Mouse (Mus musculus) lung, adult 2 months (tissue): ENCODE measurements at regions not wholly inside any gene's neighbourhood (a gene's known extent, or its start where the extent isn't known, plus 50 kb on each side); places are given as distances from the start of the nearest gene placed in this dataset.
A peak's percentile ranks its signal among the peaks of the same experiment; 100 is the strongest.

Source experiments
- DNase-seq: peaks from one replicate; pipeline ENCODE4 v3.0.0; 2022
- H3K4me1 ChIP-seq: fragments of 200-500 bp; 2 replicates; pipeline ENCODE4 v1.6.1; 2011; ENCODE audit warnings: low read length; ENCODE audit not compliant: control insufficient read depth, insufficient read depth
- H3K4me3 ChIP-seq: fragments of 200-500 bp; replicated peaks from 2 replicates; pipeline ENCODE3; 2011; ENCODE audit warnings: low read depth, mild to moderate bottlenecking, control low read depth, low read length; ENCODE audit errors: extremely low read depth
- CTCF ChIP-seq: fragments of 200-500 bp; IDR thresholded peaks from 2 replicates; pipeline ENCODE4 v1.5.1; 2011; ENCODE audit warnings: mild to moderate bottlenecking, low read length, control low read depth; ENCODE audit not compliant: insufficient read depth
- POLR2A ChIP-seq: fragments of 200-500 bp; IDR thresholded peaks from 2 replicates; pipeline ENCODE4 v1.6.1; 2011; ENCODE audit warnings: low read depth, mild to moderate bottlenecking, control low read depth, low read length, borderline replicate concordance; ENCODE audit errors: extremely low read depth
- WGBS: fragments of 180-500 bp; shearing (Covaris S2); methylation state at CpG from one replicate; pipeline ENCODE4 v1.1.7; 2018; 5-methylcytosine and 5-hydroxymethylcytosine counted together

DNA sequence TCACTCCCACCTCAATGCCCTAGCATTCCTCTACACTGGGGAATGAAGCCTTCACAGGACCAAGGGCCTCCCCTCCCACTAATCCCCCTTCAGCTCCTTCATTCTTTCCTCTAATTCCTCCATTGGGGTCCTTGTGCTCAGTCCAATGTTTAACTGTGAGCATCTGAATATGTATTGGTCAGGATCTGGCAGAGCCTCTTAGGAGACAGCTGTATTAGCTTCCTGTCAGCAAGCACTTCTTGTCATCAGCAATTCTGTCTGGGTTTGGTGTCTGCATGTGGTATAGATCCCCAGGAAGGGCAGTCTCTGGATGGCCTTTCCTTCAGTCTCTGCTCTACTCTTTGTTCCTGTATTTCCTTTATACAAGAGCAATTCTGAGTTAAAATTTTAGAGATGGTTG, 426.8 kb upstream of the 2610001J05Rik start:
- H3K4me3 ChIP-seq, result no peak overlapping the region
- DNase-seq, result no peak
- no peaks in the 10 kb centered on the region for H3K4me1 ChIP-seq
- TF ChIP-seq POLR2A (no peak), CTCF (no peak)

DNA sequence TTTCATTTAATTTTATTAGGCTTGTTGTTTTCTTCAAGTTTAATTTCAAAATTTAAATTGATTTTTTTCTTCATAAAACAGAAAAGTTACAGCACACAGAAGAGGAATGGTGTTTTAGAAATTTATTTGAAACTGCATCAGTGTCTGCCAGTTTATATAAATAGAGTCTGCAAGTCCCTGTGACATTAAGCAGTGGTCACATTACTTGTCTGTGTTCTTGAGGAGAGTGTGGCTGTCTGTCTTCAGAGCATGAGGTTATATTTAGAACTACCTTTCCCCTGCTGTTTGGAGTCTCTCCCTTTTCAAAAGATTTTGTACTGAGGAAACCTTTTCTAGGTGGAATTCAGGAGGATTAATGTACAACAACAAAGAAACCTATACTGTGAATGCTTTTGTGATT, 426.1 kb upstream of the 2610001J05Rik start:
- TF ChIP-seq POLR2A (no peak), CTCF (no peak)
- DNase-seq, result no peak
- no peaks in the 10 kb centered on the region for H3K4me1 ChIP-seq
- no peak overlapping the region for H3K4me3 ChIP-seq

DNA sequence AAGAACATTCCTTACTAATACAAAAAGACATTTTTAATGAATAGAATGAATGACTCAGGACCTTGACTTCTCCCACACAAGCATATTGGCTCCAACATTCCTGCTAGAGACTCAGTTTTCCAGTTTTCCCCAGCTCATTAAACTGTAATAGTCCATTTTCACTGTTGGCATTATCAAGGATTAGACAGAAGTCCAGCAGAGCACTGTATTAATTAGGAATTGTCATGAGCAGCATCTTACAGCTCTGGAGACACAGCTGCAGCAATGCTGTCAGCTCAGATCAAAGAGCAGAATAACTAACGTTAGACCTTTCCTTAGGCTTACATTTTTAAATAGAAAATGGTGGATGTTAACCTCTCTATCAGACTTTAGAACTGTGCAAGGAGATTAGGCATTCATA, 419.5 kb upstream of the 2610001J05Rik start:
- no peak for DNase-seq
- WGBS, result 52% methylated on average over 1 of the region's 1 CpGs
- no peak overlapping the region for H3K4me3 ChIP-seq
- H3K4me1 ChIP-seq, result no peaks in the 10 kb centered on the region
- TF ChIP-seq POLR2A (no peak), CTCF (no peak)

DNA sequence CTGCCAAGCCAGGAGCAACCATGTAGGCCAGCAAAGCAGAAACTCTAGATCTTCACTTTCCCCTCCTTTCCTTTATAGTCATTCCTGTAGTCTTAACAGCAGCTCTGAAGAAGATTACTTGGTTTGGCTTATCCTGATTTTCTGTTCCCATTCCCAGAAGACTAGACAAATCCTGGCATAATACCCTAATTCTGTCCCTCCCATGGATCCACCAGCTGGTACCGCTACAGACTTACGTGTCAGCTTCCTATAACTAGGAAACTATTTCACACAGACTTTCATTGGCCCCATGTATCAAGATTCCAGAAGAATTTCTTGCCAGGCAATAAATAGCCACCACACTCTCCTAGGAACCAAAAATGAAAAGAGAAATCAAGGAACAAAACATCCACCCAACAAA, 410.2 kb upstream of the 2610001J05Rik start:
- DNase-seq, result no peak
- no peaks in the 10 kb centered on the region for H3K4me1 ChIP-seq
- TF ChIP-seq POLR2A (no peak), CTCF (no peak)
- no peak overlapping the region for H3K4me3 ChIP-seq
- WGBS, result 85% methylated on average over 2 of the region's 2 CpGs

DNA sequence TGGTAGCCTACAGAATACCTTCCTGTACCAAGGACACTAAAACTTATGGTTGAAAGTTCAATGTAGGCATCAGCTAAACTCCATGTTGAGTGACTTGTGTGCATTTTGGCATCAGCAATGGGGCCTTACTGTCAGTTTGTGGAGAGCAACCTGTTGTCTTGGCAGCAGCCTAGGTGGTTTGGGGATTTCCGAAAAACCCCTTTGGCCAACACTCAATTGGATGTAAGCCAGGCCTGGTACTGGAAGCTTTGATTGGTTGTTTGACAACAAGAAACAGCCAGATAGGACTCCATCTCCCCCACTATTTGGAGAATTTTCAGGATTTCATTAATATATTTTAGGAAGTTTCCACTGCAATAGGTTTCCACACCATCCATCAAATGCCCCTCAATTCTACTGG, 390.6 kb upstream of the 2610001J05Rik start:
- Histone ChIP-seq H3K4me3 (no peak overlapping the region), H3K4me1 (no peaks in the 10 kb centered on the region)
- no peak for DNase-seq
- 89% methylated on average over 1 of the region's 1 CpGs for WGBS
- TF ChIP-seq CTCF (no peak), POLR2A (no peak)

DNA sequence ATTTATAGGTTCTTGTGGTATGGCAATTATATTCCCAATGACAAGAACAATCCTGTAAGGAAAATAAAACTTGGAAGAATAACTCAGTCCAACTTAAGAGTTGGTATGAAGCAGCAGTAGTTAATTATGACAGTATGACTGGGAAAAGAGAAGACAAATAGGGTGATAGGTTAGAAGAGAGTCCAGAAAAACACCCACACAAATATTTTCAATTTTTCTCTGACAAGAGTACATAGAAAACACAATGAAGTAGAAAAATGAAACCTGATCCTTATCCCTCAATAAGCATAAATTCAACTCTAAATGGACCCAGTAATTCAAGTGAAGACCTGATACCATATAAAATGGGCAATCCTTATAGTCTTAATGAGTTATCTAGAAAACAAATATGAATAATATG, 369.0 kb upstream of the 2610001J05Rik start:
- no peak overlapping the region for H3K4me3 ChIP-seq
- TF ChIP-seq POLR2A (no peak), CTCF (no peak)
- no peak for DNase-seq
- H3K4me1 ChIP-seq, result no peaks in the 10 kb centered on the region

DNA sequence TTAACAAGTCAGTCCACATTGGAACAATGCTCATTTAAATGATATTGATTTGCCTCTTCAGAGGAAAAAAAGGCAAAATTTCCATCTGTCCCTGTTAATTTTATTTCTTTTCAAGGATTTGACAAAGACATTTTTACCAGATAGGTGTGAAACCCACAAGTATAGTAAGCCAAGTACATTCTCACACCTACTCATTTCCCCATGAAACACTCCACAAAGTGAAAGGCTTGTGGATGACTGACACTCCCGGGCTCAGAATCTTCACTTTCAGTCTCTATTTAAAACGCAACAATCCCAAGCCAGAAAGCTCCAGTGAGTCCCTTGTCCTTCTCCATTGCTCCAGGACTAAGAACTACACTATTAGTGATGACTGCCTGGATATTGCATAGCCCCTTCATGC, 367.8 kb upstream of the 2610001J05Rik start:
- Histone ChIP-seq H3K4me1 (no peaks in the 10 kb centered on the region), H3K4me3 (no peak overlapping the region)
- no peak for TF ChIP-seq CTCF
- TF ChIP-seq POLR2A, result no peak
- DNase-seq, result no peak
- WGBS, result 71% methylated on average over 2 of the region's 2 CpGs

DNA sequence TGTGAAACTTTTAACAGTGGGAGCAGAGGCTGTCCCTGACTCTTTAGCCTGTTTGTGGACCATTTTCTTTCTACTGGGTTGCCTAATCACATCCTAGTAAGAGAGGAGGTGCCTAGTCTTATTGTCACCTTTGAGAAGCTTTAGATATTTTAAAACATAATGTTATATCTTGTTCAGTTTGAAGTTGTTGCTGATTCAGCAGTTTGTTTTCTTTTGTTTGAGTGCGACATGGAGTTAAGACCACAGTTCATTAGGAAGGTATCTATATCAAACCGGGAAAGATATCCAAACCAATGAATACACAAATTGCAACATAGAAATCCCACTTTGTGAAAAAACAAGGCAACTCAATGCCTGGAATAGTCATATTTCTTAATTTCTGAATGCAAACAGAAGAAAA, 359.5 kb upstream of the 2610001J05Rik start:
- no peak for TF ChIP-seq CTCF
- no peak for TF ChIP-seq POLR2A

DNA sequence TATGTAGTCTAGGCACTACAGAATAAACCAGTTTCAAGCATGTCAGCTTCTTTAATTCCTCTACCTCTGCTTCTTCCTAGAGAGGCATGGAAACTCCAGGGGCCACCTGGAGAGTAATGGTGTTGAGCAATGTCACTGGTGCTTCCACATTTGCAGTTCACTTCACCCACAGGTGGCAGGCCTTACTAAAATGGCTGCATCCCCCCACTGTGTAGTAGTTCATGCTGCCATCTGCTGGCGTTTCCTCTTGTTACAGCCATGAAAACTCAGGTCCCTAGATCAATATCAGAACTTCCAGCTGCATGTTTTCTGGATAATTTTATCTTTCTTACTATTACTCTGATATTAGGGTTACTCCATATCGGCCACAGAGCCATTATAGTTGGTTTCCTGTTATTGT, 336.2 kb upstream of the 2610001J05Rik start:
- peak; percentile 9 for DNase-seq
- no peak overlapping the region for H3K4me3 ChIP-seq
- no peaks in the 10 kb centered on the region for H3K4me1 ChIP-seq
- WGBS, result 12% methylated on average over 2 of the region's 2 CpGs
- TF ChIP-seq CTCF (peak; percentile 31; the same call in 1 of the 2 replicates), POLR2A (no peak)

More for the DNA sequence above, 359.5 kb upstream of the 2610001J05Rik start:
- WGBS, result 88% methylated on average over 2 of the region's 2 CpGs
- H3K4me1 ChIP-seq, result no peaks in the 10 kb centered on the region
- H3K4me3 ChIP-seq, result no peak overlapping the region
- DNase-seq, result no peak

DNA sequence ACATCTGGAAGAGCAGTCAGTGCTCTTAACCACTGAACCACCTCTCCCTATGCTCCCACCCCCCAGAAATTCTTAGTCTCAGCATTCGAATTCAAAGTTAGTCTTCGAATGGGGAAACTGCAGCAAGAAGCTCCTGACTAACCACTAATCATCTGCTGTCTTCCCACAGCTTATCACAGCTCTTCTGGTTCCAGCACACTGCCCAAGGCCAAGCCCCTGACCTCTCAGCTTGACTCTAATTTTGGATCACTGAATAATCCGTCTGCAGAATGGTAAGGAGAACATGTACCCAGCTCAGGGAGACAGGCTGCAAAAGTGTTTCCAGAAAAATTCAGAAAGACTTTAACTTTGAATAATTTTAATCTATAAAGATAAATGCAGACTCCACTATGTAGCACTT, 325.8 kb upstream of the 2610001J05Rik start:
- DNase-seq, result no peak
- 65% methylated on average over 3 of the region's 3 CpGs for WGBS
- no peak for TF ChIP-seq CTCF
- no peak for TF ChIP-seq POLR2A

DNA sequence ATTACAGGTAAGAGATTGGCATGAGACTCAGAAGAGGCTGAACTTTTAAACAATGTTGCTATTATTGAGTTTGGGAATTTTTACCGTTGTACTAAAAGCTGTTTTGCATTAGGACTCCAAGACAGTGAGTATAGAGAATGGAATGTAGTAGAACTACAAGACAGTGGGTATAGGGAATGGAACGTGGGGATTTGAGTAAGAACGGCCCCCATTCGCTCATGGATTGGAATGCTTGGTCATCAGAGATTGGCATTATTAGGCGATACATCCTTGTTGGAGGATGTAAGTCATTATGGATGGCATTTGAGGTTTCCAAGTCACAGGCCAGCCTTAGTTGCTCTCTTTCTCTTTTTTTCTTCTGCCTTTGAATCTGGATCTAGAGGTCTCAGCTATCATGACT, 324.0 kb upstream of the 2610001J05Rik start:
- WGBS, result 77% methylated on average over 5 of the region's 5 CpGs
- Histone ChIP-seq H3K4me3 (no peak overlapping the region), H3K4me1 (no peaks in the 10 kb centered on the region)
- no peak for DNase-seq
- TF ChIP-seq CTCF (no peak), POLR2A (no peak)

More for the DNA sequence above, 325.8 kb upstream of the 2610001J05Rik start:
- Histone ChIP-seq H3K4me1 (no peaks in the 10 kb centered on the region), H3K4me3 (no peak overlapping the region)
